Mouse (Mus musculus) spleen, postnatal 14 days (tissue): ENCODE data around the gene Fbxo21.

Experiments
- DNase-seq, 2 experiments: peaks; one replicate each; pipeline ENCODE4 v3.0.0; 2021 to 2022; ENCODE audit warnings: low spot score in 2 of 2

Gene Fbxo21

DNA sequence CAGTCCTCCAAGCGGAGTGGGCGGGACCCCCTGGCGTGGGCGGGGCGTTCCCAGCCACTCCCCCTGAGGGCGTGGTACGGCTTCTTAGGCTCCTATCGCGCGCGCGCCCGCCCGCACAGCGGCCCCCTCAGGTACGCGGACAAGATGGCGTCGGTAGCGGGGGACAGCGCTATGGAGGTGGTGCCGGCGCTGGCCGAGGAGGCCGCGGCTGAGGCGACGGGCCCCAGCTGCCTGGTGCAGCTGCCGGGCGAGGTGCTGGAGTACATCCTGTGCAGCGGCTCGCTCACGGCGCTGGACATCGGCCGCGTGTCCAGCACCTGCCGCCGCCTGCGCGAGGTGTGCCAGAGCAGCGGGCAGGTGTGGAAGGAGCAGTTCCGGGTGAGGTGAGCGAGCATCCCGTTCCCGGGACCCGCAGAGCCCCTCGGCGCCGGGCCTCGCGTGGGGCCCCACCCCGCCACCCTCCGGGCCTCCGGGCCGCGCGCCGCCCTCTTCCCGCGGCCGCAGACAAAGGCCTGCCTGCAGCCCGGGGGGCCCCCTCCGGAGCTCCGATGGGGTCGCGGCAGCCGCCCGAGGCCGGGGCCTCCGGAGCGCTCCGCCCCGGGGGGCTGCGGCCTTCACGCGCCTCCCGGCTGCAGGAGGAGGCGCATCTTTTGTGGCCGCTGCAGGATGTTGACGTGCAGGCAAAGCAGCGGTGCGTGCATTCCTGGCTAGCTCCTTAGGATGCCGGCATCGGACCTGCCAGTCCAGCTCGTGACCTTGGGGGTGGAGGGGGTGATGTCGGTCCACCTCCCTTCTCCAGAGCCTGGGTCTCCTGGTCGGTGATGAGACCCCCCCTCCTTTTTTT, at the start of gene Fbxo21:
Fbxo21 (plus strand) TSS at position 74 of the 844 bp plus-strand sequence.
- DNase-seq, result peak; percentile 77 to 80

DNA sequence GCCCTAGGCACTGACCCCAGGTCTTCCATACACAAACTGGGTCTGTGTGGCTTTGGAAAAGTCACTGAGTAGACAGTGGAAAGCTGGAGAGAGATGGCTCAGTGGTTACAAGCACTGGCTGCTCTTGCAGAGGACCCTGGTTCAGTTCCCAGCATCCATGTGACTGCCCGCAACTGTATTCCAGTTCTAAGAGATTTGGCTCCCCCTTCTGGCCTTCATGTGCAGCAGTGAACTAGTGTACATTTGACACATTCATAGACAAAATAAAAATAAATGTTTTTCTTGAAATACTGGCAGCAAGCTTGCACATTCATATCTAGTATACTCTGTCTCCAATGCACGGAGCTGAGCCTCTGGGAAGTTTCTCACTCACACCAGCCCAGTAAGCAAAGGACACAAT, 48.0 kb upstream of the Fbxo21 start:
- DNase-seq, result no peak

DNA sequence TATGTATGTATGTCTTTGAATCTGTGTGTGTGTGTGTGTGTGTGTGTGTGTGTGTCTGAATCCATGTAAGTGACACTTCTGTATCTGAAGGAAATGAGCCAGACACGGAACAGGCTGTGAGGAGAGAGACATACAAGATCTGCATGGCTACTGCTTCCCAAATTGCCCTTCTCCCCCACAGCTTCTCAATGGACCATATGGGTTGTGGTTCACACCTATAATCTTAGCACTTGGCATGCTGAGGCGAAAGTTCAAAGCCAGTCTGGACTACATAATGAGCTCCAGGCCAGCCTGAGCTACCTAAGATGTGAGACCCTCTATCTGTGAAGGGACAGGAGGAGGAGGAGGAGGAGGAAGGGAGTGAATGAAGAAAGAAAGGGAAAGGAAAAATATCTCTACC, 44.3 kb upstream of the Fbxo21 start:
- no peak for DNase-seq

DNA sequence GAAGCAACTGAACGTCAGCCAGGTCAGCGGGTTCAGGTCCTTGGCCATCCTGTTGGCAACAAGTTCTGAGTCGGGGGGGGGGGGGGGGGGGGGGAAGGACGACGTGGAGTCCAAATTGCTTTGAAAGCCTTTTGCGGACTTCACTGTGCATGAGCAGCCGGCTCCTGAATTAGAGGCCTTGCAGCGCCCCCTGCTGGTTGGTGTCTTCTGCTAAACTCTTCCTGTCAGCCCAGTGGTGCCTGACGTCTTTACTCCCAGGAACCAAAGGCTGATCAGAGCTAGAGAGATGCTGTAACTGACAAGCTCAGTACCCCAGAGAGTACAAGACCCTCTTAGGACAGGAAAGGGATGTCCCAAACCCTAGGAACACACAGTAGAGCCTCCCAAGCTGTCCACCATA, 43.7 kb upstream of the Fbxo21 start:
- peak; percentile 39 to 58 for DNase-seq

DNA sequence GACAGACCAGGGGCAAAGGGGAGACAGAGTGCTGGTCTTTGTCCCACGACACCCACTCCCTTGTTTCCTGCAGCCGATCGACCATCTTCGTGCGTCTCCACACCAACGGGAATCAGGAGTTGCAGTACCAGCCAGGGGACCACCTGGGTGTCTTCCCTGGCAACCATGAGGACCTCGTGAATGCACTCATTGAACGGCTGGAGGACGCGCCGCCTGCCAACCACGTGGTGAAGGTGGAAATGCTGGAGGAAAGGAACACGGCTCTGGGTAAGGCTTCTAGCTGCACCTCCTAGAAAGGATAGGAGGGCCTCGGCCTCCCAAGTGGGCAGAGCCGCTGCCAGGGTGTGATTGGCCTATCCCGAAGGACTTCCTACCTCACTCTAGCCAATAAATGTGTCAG, 40.2 kb upstream of the Fbxo21 start:
- no peak for DNase-seq

DNA sequence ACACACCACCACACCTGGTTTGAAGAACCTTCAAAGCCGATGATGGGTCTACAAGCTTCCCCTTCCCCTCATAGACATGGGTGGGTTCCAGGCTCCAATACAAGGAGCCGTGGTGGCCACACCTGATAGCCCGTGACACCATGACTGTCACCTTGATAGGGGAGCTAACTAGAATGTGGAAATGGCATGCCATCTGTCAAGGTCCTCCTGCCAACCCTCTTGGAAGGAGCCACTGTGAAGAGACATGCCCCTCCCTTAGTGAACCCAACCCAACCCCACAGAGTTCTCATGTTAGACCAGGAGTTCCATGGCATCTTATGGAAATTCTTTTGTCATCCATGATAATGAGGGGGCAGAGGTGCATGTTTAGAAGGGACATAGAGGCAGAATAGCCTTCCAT, 39.3 kb upstream of the Fbxo21 start:
- DNase-seq, result no peak

DNA sequence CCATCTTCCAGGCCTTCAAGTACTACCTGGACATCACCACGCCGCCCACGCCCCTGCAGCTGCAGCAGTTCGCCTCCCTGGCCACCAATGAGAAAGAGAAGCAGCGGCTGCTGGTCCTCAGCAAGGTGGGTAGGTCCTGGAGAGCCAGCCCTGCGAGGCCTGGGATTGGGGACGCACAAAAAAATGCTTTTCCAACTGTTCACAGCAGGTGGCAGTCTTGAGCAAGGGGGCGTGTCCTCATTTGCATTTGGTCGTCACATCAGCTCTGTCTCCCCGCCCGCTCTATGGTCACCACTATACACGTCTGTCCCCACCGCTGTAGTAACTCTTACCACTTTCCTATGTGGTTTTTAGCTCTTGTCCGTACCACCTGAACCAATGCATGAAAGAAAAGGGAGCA, 38.3 kb upstream of the Fbxo21 start:
- peak; percentile 24 to 40 for DNase-seq

DNA sequence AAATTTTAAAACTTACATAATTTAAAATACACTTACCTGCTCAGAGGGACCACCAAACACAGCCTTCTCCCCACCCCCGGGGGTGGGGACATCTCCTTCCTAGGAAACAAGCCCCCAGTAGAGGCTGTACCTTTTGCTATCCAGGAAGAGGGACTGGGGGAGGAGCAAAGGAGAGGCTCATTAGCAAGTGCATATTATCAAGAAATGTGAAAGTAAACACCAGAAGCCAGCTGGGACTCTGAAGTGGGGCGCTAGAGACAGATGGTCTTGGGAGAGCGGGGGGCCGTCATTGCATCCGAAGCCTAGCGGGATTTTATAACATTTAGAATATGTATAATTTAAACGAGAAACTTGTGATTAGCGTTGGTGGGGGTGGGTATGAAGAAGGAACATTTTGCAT, 37.1 kb upstream of the Fbxo21 start:
- no peak for DNase-seq

DNA sequence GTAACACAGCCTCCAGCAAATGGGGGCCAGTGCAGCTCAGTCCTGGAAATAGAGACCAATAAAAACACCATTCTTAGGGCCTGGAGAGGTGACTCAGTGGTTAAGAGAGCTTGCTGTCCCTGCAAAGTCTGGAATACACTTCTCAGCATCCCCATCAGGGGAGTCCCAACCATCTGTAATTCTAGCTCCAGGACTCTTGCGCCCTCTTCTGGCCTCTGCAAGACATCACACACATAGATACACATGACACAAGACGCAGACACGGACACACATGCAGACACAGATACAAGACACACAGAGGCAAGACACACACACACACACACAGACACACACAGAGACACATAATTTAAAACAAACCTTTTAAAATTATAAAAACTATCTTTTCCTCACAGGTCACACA, 35.0 kb upstream of the Fbxo21 start:
- no peak for DNase-seq

DNA sequence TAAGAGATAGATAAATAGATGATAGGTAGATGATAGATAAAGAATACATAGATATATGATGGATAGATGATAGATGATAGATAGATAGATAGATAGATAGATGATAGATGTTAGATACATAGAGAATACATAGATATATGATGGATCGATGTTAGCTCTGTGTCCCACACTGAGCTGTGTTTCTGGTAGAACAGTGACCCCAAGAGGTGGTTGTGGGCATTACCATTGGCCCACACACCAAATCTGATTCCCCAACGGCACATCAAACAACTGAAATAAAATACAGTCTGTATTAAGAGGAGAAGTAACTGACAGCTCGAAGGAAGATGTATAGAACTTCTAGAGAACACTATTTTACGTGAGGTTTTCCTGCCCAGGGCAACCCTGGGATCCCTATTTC, 29.9 kb upstream of the Fbxo21 start:
- no peak for DNase-seq

DNA sequence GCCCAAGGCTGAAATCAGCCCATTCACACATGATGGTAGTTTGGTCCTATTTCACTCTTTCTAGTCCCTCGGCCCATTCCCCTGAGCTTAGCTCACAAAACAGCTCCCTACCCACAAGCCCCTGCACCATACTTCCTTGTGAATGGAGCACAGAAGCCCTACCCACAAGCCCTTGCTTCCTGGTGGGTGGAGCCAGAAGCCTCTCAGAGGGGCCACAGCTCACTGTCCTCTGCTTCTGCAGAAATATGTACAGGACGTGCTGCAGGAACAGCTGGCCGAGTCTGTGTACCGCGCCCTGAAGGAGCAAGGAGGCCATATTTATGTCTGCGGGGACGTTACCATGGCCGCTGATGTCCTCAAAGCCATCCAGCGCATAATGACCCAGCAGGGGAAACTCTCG, 27.1 kb upstream of the Fbxo21 start:
- DNase-seq, result no peak

DNA sequence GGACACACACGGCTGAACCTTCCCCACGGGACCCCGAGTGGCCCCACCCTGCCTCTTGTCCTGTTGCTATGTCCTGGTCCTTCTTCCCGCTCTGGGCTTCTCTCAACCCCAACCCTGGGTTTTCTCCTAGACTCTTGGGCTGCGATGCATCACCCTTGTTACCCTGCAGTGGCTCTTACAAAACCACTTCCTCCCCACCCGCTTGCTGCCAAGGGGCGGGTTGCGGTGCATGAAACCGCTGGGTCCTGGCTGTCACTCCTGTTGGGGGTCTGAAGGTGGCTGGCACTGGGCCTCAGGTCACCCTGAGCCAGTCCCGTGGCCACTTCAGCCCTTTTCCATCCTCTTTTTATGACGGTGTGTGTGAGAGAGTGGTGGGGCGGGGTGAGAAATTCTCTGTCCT, 22.6 kb upstream of the Fbxo21 start:
- no peak for DNase-seq

DNA sequence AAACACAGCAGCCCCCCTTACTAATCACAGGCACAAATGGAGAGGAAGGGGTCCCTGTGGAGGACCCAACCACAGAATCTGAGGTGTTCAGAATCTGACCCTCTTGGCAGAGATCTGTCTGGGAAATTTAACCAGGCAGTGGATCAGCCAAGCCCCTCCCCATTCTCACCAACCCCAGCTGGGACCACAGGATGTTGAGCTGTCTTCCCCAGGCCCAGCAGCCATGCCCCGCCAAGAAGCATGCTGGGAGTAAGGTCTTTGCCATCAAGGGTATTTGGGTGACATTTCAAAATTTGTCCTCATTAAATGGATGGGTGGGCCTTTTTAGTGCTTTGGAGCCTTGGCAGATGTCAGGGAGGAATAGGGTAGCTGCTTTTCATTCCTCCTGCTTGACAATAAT, 22.1 kb upstream of the Fbxo21 start:
- DNase-seq, result no peak

DNA sequence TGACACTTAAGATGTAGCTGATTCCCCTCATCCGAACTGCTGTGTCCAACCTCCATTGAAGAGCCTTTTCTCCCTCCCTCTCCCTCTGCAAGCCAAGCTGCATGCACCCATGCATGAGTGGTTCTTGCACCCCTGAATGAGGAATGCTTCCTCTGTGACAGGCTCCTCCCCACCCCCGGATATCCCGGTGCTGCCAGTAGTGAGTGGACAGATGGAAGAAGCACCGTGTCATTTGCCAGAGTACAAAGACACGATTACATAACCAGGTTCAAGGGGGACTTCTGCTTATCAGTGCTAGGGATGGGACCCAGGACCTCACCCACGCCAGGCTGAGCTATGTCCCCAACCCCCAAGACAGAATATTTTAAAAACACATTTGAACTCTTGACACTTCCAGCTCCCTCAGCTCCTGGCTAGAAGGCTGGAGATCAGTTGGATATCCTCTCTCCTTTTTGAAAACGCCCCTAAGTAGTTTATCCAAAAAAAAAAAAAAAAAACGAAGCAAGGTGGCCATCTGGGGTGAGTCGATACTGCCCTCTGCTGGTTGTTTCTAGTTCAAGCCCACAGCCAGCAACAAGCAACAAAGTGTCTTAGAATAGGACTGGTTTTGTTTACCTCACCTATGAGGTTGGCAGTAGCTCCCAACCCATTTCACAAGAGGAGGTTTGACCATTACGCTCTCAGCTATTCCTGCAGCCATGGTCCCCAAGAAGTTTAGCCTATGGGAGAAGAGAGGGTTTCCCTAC, 20.7 kb upstream of the Fbxo21 start:
- DNase-seq, result no peak

DNA sequence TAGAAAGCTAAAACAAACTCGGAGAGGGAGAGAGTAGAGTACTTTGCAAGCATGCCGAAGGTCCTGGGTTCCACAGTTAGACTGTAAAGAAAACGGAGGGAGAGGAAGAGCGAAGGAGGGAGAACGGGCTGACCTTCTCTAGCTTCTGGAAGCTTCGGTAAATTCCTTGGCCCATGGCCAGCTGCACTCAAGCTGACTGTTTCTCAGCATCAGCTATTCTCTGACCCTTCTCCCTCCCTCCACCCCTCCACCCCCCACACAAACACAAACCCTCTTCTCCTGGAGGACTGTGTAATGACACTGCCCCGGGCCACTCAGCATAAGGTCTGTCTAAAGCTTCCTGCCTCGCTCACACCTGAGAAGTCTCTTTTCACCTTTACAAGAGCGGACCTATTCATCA, 11.8 kb upstream of the Fbxo21 start:
- no peak for DNase-seq

DNA sequence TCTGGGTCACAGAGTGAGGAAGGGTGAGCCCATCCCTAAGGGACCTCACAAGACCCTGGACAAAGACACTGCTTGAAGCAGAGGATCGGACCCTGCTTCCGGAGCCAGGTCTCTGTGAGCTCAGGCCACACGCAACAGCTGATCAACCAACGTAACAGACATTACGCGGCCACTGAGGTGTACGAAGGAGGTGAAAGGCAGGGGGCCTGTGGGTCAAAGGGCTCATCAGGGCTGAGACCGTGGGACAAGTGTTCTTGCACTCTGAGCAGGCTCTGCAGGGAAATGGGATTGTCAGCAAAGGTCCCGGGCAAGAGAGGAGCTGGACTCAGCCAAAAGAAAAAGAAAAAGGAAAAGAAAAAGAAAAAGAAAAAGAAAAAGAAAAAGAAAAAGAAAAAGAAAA, 9.6 kb upstream of the Fbxo21 start:
- DNase-seq, result no peak

DNA sequence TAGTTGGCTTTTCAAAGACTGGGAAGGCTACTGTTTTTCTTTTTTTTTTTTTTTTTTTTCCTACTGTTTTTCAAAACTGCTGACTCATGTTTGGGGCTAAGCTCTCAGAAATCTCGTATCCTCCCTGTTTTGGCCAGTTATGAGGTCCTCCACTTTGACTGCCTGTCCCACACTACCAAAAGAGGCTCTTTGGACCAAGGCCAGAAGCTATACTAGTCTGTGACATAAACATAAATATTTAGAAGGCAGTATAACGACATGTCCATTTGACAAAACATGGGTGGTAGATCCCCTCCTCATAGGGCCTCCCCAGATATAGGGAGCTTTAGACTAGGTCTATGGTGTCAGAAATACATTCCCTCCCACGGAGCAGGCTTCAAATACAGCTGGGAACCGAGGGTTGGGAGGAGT, 8.9 kb upstream of the Fbxo21 start:
- no peak for DNase-seq

DNA sequence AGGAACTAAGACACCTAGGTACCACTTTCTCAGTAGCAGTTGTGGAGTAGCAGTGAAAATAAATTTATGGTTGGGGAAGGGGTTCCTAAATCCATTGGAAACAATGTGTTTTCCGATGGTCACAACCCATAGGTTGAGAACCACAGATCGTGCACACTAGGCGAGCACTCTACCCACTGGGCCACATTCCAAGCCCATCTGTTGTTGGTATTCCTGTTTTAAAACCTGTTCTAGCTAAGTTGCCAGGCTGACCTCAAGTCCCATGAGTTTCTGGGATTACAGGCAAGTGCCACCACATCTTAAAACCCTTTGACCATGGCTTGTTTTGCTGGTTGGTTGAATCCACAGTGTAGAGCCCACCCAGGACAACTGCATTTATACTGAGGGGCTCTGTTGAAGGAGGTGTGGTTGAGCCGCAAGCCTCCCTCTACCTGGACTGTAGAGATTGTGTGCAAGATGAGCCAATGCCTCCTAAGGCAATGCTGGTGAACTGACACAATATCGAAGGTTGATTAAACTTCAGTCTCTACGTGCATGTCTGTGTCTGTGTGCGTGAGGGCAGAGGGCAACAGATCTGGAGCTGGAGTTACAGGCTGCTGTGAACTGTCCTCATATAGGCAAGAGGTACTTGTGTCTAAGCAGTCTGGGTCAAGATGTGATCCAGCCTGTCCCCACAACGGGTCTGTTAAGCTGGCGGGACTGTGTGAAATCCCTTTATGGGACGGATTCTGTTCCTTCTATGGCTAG, 6.7 kb upstream of the Fbxo21 start:
- no peak for DNase-seq

DNA sequence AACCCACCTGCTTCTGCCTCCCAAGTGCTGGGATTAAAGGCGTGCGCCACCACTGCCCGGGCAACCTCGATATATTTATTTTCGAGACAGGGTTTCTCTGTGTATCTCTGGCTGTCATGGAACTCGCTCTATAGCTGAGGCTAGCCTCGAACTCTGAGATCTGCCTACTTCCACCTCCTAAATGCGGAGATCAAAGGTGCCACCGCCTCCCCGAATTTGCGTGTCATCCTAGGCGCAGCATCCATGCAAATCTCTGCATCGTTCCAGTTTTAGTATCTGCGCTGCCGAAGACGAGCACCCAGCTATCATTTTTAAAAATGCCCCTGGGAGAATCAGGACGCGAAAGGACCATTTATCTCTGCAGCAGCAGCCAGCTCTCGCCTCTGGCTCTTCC, 270 bp upstream of the Fbxo21 start:
- no peak for DNase-seq

DNA sequence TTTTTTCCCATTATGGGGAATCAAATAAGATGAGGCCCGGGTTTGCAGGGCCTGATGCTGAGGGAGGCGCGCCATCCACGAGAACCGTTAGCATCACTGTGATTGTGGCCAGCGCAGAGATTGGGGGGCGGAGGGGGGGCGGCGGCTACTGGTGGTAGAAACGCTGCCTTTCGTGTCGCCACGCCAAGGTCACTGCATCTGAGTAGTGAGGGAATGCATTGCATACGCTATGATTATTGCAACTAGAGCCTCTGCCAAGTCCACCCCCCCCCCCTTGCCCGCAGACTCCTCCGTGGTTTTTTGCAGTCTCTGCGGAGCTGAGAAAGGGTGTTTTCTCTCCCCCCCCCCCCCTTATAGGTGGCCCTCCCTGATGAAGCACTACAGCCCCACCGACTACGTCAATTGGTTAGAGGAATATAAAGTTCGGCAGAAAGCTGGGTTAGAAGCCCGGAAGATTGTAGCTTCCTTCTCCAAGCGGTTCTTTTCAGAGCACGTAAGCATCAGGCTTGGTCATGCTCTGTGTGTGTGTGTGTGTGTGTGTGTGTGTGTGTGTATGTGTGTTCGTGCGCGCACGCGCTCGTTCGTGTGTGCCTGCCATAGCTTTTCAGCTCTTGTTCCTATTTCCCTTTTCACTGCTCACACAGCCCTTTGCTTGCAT, 1.1 kb downstream of the Fbxo21 start:
- DNase-seq, result peak in 1 of 2 experiments; percentile 8

DNA sequence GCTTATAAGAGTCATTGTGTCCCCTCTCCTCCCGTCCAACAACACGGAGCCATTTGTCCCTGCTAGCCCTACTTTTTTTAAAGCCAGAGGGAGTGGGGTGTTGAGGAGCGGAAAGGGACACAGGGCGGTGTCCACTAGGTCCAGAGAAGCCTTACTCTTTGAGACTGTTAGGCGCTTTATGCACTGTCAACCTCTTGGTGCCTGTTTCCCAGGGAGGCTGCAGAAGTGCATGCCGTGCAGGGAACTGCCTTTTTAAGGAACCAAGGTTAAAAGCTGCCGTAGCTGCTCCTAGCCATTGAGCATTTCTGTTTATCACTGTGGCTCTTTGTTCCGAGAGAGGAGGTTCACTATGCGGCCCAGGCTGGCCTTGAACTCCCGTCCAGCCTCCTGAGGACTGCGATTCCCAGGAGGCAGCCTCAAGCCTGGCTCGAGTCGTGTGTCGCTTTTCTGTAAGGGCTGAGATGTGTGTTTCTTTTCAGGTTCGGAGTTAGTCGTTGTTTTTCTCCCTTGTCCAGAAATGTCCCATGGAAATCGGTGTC, 1.7 kb downstream of the Fbxo21 start:
- no peak for DNase-seq

DNA sequence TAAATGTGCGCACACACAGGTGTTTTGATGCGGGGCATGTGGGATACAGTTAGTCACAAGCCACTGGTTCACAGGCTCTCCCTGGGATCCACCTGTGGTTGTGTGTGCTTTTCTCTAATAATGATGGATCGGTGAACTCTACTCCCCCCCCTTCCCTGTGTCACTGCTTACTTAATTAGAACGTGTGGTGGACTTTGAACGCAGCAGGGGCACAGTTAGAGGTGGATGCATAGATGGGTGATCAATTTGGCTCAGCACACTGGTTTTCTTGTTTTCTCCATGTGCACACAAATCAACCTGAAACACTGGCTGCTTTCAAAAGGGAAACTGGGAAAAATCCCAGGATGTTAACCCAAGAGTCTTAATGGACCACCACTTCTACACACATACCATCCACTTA, 2.6 kb downstream of the Fbxo21 start:
- no peak for DNase-seq
